Mouse (Mus musculus) bone marrow, adult 2 months (tissue): ENCODE measurements around the gene Atxn1.

Experiments used
- CTCF ChIP-seq: fragments of 200-500 bp; IDR thresholded peaks from 2 replicates; pipeline ENCODE4 v1.5.1; 2011; ENCODE audit warnings: low read length, control low read depth; ENCODE audit not compliant: control insufficient read depth, insufficient read depth
- POLR2A ChIP-seq: fragments of 200-500 bp; IDR thresholded peaks from 2 replicates; pipeline ENCODE4 v1.6.1; 2011; ENCODE audit warnings: low read depth, mild to moderate bottlenecking, control low read depth, low read length, borderline replicate concordance; ENCODE audit not compliant: control insufficient read depth

DNA sequence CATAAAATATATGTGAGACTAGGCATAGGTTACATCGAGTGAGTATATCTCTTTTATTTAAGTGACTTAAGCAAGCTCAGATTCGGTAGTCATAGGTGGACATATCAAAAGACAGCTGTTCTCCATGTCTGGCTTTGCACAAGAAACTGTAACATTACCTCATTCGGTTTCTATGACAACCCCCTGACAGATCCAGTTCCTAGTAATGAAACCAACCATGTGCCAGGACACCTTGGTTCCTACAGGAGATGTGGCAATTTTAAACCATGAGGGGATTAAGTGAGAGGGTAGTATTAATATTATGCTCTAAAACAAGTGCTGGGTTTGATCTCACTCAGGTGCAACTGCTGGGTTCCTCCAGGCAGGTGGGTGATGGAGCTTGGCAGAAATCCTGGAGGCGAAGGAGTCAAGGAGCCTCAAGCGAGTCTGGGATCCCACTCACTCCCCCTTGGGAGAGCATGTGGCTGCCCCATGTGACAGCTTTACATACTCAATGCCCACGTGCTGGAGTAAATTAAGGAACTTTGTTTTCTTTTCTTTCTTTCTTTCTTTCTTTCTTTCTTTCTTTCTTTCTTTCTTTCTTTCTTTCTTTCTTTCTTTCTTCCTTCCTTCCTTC is 320.9 kb downstream of the Atxn1 start:
- no peak for TF ChIP-seq POLR2A
- no peak for TF ChIP-seq CTCF
